Mouse (Mus musculus): ENCODE data around the gene Raf1. TPM values are rescaled to one million over a fixed set of nuclear protein-coding genes. Genes with fewer than 3 reads are reported as not detected.

The Raf1 gene
- total and polyA plus RNA-seq, 3 experiments: 79.3 to 80.7 TPM; not detected in 1

GRCm38 (mm10) chr6:115593252-115593651, 83.2 kb downstream of the Raf1 start:
- no peaks in the 10 kb centered on the region for H3K27me3 ChIP-seq (ENCODE audit: control insufficient read depth in 1 of 2, insufficient read depth in 2 of 2, low read length in 2 of 2)
- H3K4me3 ChIP-seq (ENCODE audit: control insufficient read depth in 1 of 2, insufficient read depth in 1 of 2, low read depth in 2 of 2, low read length in 2 of 2): no peak overlapping the region
- no peaks in the 10 kb centered on the region for H3K9me3 ChIP-seq (replicated peaks; ENCODE audit: insufficient read depth, low read length)
- no peak overlapping the region for H3K9ac ChIP-seq (ENCODE audit: control insufficient read depth, low read depth, low read length, poor library complexity, severe bottlenecking)
- H3K79me2 ChIP-seq (ENCODE audit: control insufficient read depth, insufficient read depth, low read length, poor library complexity): no peaks in the 10 kb centered on the region
- H3K36me3 ChIP-seq (ENCODE audit: control insufficient read depth in 1 of 2, insufficient read depth in 2 of 2, low read length in 2 of 2): peaks cover 0 to 2% of the 10 kb centered on the region in 2 experiments; a peak in 1 of 4 replicates
- H3K4me1 ChIP-seq (ENCODE audit: control insufficient read depth in 1 of 2, insufficient read depth in 2 of 2, low read length in 2 of 2): peaks cover 0 to 4% of the 10 kb centered on the region in 2 experiments; a peak in 1 of 4 replicates
- peak; percentile 38 for DNase-seq (ENCODE audit: low read depth, low spot score)
- no peak overlapping the region for H3K27ac ChIP-seq (ENCODE audit: control insufficient read depth, low read depth, low read length)
- TF ChIP-seq TCF12 (IDR thresholded peaks at IDR 0.05; ENCODE audit: low read depth, low read length) (no peak), EP300 (IDR thresholded peaks at IDR 0.05; ENCODE audit: low read depth in 1 of 2, low read length in 2 of 2) (0 out of 4 replicates have a peak, but pooled peaks of 1 of the 2 experiments have one; percentile 8), ZNF384 (IDR thresholded peaks at IDR 0.05; ENCODE audit: low read depth, low read length) (peak; percentile 89)

- TF ChIP-seq GATA1 (IDR thresholded peaks at IDR 0.05; ENCODE audit: low read depth, low read length): no peak
- TF ChIP-seq NELFE (IDR thresholded peaks at IDR 0.05; ENCODE audit: low read depth, low read length): no peak
- TF ChIP-seq NRF1 (IDR thresholded peaks at IDR 0.05; ENCODE audit: insufficient read depth, low read depth, low read length, poor library complexity, severe bottlenecking): no peak
- no peak for TF ChIP-seq TCF12 (IDR thresholded peaks at IDR 0.05; ENCODE audit: low read depth, low read length)
- no peak for TF ChIP-seq ELF1 (IDR thresholded peaks at IDR 0.05; ENCODE audit: low read depth, low read length)
- TF ChIP-seq MYC (IDR thresholded peaks at IDR 0.05; ENCODE audit: low read depth, low read length): no peak
- no peak for TF ChIP-seq KAT2A (conservative IDR thresholded peaks at IDR 0.05; ENCODE audit: low read depth, low read length)
- TF ChIP-seq USF1 (IDR thresholded peaks at IDR 0.05; ENCODE audit: low read depth, low read length): no peak
- no peak for TF ChIP-seq SMC3 (IDR thresholded peaks at IDR 0.05; ENCODE audit: low read depth, low read length)
- TF ChIP-seq TAL1 (IDR thresholded peaks at IDR 0.05; ENCODE audit: low read length): no peak
- TF ChIP-seq HCFC1 (IDR thresholded peaks at IDR 0.05; ENCODE audit: low read depth, low read length): no peak
- no peak for TF ChIP-seq ZNF384 (IDR thresholded peaks at IDR 0.05; ENCODE audit: low read depth, low read length)
- TF ChIP-seq CHD1 (IDR thresholded peaks at IDR 0.05; ENCODE audit: low read depth, low read length): no peak
- no peak for TF ChIP-seq MAX (IDR thresholded peaks at IDR 0.05; ENCODE audit: low read length)
- TF ChIP-seq GABPA (IDR thresholded peaks at IDR 0.05; ENCODE audit: low read depth, low read length): no peak
- no peak for TF ChIP-seq EP300 (IDR thresholded peaks at IDR 0.05; ENCODE audit: low read depth in 1 of 2, low read length in 2 of 2)
- no peak for TF ChIP-seq MXI1 (IDR thresholded peaks at IDR 0.05; ENCODE audit: low read depth, low read length)
Observed at GRCm38 (mm10) chr6:115592458-115592857, 84.0 kb downstream of the Raf1 start, which contains the start of gene Mkrn2os. TSS of gene Mkrn2os (minus strand) at chr6:115592576.

More at GRCm38 (mm10) chr6:115592458-115592857, 84.0 kb downstream of the Raf1 start, which contains the start of gene Mkrn2os:
- H3K27me3 ChIP-seq (ENCODE audit: control insufficient read depth in 1 of 2, insufficient read depth in 2 of 2, low read length in 2 of 2): no peaks in the 10 kb centered on the region
- H3K9ac ChIP-seq (ENCODE audit: control insufficient read depth, low read depth, low read length, poor library complexity, severe bottlenecking): no peak within 1 kb of the TSS
- no peak for DNase-seq (ENCODE audit: low read depth, low spot score)
- H3K4me3 ChIP-seq (ENCODE audit: control insufficient read depth in 1 of 2, insufficient read depth in 1 of 2, low read depth in 2 of 2, low read length in 2 of 2): no peak within 1 kb of the TSS
- no peaks in the 10 kb centered on the region for H3K9me3 ChIP-seq (replicated peaks; ENCODE audit: insufficient read depth, low read length)
- peaks cover 0 to 4% of the 10 kb centered on the region in 2 experiments; a peak in 1 of 4 replicates for H3K4me1 ChIP-seq (ENCODE audit: control insufficient read depth in 1 of 2, insufficient read depth in 2 of 2, low read length in 2 of 2)
- peaks cover 0 to 2% of the 10 kb centered on the region in 2 experiments; a peak in 1 of 4 replicates for H3K36me3 ChIP-seq (ENCODE audit: control insufficient read depth in 1 of 2, insufficient read depth in 2 of 2, low read length in 2 of 2)
- no peak within 1 kb of the TSS for H3K27ac ChIP-seq (ENCODE audit: control insufficient read depth, low read depth, low read length)
- H3K79me2 ChIP-seq (ENCODE audit: control insufficient read depth, insufficient read depth, low read length, poor library complexity): no peaks in the 10 kb centered on the region

Measured in MEL (cell line).